Mouse (Mus musculus): ENCODE results near the gene Lnx1. TPM values are rescaled to one million over a fixed set of nuclear protein-coding genes. Genes with fewer than 3 reads are reported as not detected.

The Lnx1 gene
- polyA plus RNA-seq, 1 experiment from 2014 or later = 0.83 TPM

DNA sequence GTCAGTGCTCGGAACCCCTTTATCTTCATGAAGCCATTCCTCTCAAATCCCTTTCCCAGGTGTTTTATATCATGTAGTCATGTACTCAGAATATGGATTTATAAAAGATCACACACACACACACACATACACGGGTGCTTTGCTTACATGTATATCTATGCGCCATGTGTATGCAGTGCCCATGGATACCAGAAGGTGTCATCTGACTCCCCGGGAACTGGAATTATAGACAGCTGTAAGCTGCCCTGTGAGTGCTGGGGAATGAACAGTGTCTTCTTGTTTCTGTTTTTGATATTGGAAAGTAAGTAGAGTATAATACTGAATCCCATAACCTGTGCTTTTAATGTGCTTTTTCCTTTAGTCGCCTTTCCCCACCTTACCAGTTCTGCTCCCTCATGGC, 111.3 kb downstream of the Lnx1 start:
- Histone ChIP-seq H3K4me3 (no peak overlapping the region), H3K27ac (replicated peaks) (no peak overlapping the region), H3K4me1 (no peaks in the 10 kb centered on the region), H3K4me2 (replicated peaks) (no peak overlapping the region), H3K27me3 (no peaks in the 10 kb centered on the region), H3K9ac (replicated peaks) (no peak overlapping the region), H3K36me3 (peaks cover 77% of the 10 kb centered on the region), H3K9me3 (no peaks in the 10 kb centered on the region)
- WGBS = 94% methylated on average over 5 of the region's 5 CpGs
- ATAC-seq (ENCODE audit: low FRiP score, low read depth) = no peak

DNA sequence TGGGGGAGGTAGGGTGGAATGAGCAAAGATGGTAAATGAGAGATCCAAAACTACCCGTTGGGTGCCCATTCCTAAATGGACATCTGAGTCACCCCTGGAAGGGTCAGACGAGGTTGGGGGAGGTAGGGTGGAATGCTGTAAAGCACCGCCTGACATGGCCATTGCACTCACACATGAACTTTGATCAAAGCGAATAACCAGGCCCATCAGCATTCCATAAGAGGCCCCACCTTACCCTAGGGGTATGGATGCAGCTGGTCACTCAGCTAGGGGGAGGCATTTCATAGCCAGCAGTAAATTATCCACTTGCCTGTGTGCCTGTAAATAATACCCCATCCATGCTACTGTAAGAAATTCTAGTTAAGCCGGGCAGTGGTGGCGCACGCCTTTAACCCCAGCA, 113.6 kb downstream of the Lnx1 start:
- H3K4me2 ChIP-seq (replicated peaks) = no peak overlapping the region
- H3K27me3 ChIP-seq = no peaks in the 10 kb centered on the region
- H3K27ac ChIP-seq (replicated peaks) = no peak overlapping the region
- peaks cover 62% of the 10 kb centered on the region for H3K36me3 ChIP-seq
- no peak overlapping the region for H3K9ac ChIP-seq (replicated peaks)
- H3K4me3 ChIP-seq = no peak overlapping the region
- no peaks in the 10 kb centered on the region for H3K4me1 ChIP-seq
- H3K9me3 ChIP-seq = no peaks in the 10 kb centered on the region
- ATAC-seq (ENCODE audit: low FRiP score, low read depth) = no peak
- WGBS = 97% methylated on average over 7 of the region's 7 CpGs

DNA sequence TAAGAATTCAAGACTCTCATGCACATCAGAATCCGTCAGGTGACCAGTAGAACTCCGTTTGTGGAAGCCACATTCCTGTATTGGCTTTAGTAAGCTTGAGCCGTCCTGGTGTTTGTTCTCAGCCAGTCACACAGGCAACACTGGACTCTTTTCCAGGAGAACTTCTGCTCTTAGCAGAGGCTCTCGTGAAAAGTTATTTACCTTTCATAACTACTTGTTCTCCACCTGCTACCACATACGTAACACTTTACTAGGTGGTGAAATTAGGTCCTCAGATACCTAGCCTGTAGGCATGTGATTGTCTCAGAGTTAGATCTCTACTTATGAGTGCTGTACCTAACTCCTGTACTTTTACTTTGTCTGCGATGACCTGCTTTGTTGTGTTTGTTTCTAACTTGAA, 130.9 kb downstream of the Lnx1 start:
- no peak for ATAC-seq (ENCODE audit: low FRiP score, low read depth)
- no peak overlapping the region for H3K27ac ChIP-seq (replicated peaks)
- no peaks in the 10 kb centered on the region for H3K9me3 ChIP-seq
- no peak overlapping the region for H3K4me3 ChIP-seq
- peaks cover 26% of the 10 kb centered on the region for H3K36me3 ChIP-seq
- H3K4me1 ChIP-seq = no peaks in the 10 kb centered on the region
- 92% methylated on average over 6 of the region's 6 CpGs for WGBS
- H3K4me2 ChIP-seq (replicated peaks) = no peak overlapping the region
- no peak overlapping the region for H3K9ac ChIP-seq (replicated peaks)
- H3K27me3 ChIP-seq = no peaks in the 10 kb centered on the region

DNA sequence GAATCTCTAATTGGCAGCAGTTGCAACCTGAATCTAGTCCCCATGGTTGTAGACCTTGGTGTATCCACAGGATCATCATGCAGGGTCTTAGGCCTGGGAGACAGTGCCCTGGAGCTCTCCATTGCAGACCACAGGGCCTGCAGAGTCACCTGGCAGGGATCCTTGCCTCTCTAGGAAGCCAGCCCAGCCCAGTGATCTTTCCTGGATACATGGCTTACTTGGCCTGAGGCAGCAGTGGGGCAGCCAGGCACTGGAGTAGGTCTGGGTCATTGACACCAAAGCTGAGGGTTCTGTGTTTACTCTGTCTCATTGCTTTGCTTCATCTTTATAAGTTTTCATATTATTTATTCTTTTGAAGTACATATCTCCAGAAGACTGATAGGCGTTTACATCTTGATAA, 141.6 kb downstream of the Lnx1 start:
- no peaks in the 10 kb centered on the region for H3K27me3 ChIP-seq
- H3K27ac ChIP-seq (replicated peaks) = no peak overlapping the region
- no peak overlapping the region for H3K4me3 ChIP-seq
- H3K36me3 ChIP-seq = peaks cover 54% of the 10 kb centered on the region
- H3K9ac ChIP-seq (replicated peaks) = no peak overlapping the region
- no peaks in the 10 kb centered on the region for H3K4me1 ChIP-seq
- no peak for ATAC-seq (ENCODE audit: low FRiP score, low read depth)
- H3K9me3 ChIP-seq = no peaks in the 10 kb centered on the region
- no peak overlapping the region for H3K4me2 ChIP-seq (replicated peaks)
- 93% methylated on average over 1 of the region's 1 CpGs for WGBS

DNA sequence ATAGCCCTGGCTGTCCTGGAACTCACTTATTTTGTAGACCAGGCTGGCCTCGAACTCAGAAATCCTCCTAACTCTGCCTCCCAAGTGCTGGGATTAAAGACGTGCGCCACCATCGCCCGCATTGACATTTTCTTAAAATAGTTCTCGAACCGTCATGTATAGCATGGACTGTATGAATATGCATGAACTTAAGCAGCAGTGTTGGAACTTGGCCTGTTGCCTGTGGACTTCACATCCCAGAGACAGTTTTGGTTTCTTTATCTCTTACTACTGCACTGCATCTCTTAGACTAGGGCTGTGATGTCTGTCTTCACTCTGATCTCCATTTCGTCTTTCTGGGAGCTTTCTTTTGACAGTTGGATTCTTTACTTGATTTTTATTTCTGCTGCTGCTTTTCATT, 153.1 kb downstream of the Lnx1 start:
- Histone ChIP-seq H3K36me3 (peaks cover 45% of the 10 kb centered on the region), H3K27ac (replicated peaks) (no peak overlapping the region), H3K4me3 (no peak overlapping the region), H3K27me3 (no peaks in the 10 kb centered on the region), H3K9me3 (no peaks in the 10 kb centered on the region), H3K9ac (replicated peaks) (no peak overlapping the region), H3K4me1 (no peaks in the 10 kb centered on the region), H3K4me2 (replicated peaks) (no peak overlapping the region)
- WGBS = 86% methylated on average over 8 of the region's 8 CpGs
- ATAC-seq (ENCODE audit: low FRiP score, low read depth) = no peak

DNA sequence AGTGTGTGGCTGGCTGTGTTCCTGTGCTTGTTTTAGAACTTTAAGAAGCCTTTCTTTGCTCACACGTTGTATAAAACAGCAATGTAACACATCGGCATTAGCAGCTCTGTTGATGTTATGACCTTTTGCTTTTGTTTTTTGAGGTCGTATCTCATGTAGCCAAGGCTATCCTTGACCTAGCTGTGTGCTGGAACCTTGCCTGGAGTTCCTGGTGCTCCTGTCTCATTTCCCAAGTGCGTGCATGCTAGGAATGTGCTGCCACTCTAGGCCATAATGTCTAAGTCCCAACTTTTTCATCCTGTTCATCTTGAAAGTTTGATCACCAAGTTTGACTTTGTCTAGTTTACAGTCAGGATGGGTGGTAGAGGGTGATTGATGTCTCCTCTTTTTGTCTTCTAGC, 157.1 kb downstream of the Lnx1 start:
- ATAC-seq (ENCODE audit: low FRiP score, low read depth) = no peak
- H3K27me3 ChIP-seq = no peaks in the 10 kb centered on the region
- no peaks in the 10 kb centered on the region for H3K9me3 ChIP-seq
- H3K36me3 ChIP-seq = peaks cover 50% of the 10 kb centered on the region
- WGBS = 94% methylated on average over 4 of the region's 4 CpGs
- no peaks in the 10 kb centered on the region for H3K4me1 ChIP-seq
- no peak overlapping the region for H3K27ac ChIP-seq (replicated peaks)
- H3K4me2 ChIP-seq (replicated peaks) = no peak overlapping the region
- no peak overlapping the region for H3K4me3 ChIP-seq
- no peak overlapping the region for H3K9ac ChIP-seq (replicated peaks)

Other genes with a start within 250 kb of the Lnx1 start
- 17.7 and 21.4 TPM in 2 replicates for gene Scfd2, start 171.2 kb downstream of the Lnx1 start, polyA plus RNA-seq (2016; fragmentation: Nextera tagmentation; extraction: Ambion mirVana)
- gene Fip1l1, start 167.5 kb downstream of the Lnx1 start, polyA plus RNA-seq (2016; fragmentation: Nextera tagmentation; extraction: Ambion mirVana) = 106 and 118 TPM in 2 replicates